In genomic region chr15:24588943-24589342, GRCm38 (mm10) we compare ENCODE assay signal across 9 mouse cellular contexts.
DNase-seq lines count a peak whose midpoint lies in the region; ATAC-seq and TF ChIP-seq lines count a peak whose summit lies in the region.
"Had no signal": no experiment of that assay in that cellular context is flagged by ENCODE, and none has a peak within 500 bp of the region (broad histone marks: within the 10 kb centered on the region; RNA-seq: fewer than 3 reads in every experiment).

No protein-coding gene starts in this region.

- TF ChIP-seq CTCF in lung, embryonic 14.5 days (IDR thresholded peaks at IDR 0.05; ENCODE audit: low read depth), result peak; percentile 68

- DNase-seq in cerebellum, adult 11 months, result peak; percentile 29
- peak; percentile 26 to 35 for DNase-seq in CD8-positive naive resting alpha-beta T cell, adult 2 months (ENCODE audit: low read depth in 2 of 2, low spot score in 2 of 2)
- peak; percentile 3 for DNase-seq in c-Kit-positive CD71-positive TER-119-negative erythroid progenitor cells, embryonic 14.5 days (ENCODE audit: low read depth)
- DNase-seq in kidney, postnatal 36 days, result peak; percentile 12 to 73
- peak; percentile 89 for DNase-seq in lung, embryonic 14.5 days
- DNase-seq in right cerebral cortex, postnatal 14 days, result peak; percentile 46

- H3K4me3 ChIP-seq in forebrain, embryonic 15.5 days, result no peak overlapping the region
- no peak overlapping the region for H3K4me3 ChIP-seq in lung, embryonic 14.5 days (ENCODE audit: low read depth, low read length)
- H3K4me3 ChIP-seq: heart, embryonic 15.5 days had no signal

- no peak overlapping the region for H3K4me2 ChIP-seq in forebrain, embryonic 15.5 days (replicated peaks)
- H3K4me2 ChIP-seq in lung, embryonic 14.5 days, result no peak overlapping the region
- H3K4me2 ChIP-seq: heart, embryonic 15.5 days had no signal

- ATAC-seq in cerebellum, adult (ENCODE audit: insufficient number of reproducible peaks, low FRiP score, low TSS enrichment), result no peak
- peak; percentile 70 for ATAC-seq in forebrain, embryonic 15.5 days (replicated peaks)
- ATAC-seq in lung, embryonic 14.5 days (ENCODE audit: insufficient read depth), result no peak; the same call in 1 of the 2 replicates

- no peaks in the 10 kb centered on the region for H3K9me3 ChIP-seq in forebrain, embryonic 15.5 days
- no peaks in the 10 kb centered on the region for H3K9me3 ChIP-seq in lung, embryonic 14.5 days (ENCODE audit: low read depth, low read length)
- H3K9me3 ChIP-seq: heart, embryonic 15.5 days had no signal

- H3K27me3 ChIP-seq in forebrain, embryonic 15.5 days, result no peaks in the 10 kb centered on the region
- no peaks in the 10 kb centered on the region for H3K27me3 ChIP-seq in lung, embryonic 14.5 days (ENCODE audit: insufficient read depth, low read length)
- H3K27me3 ChIP-seq: heart, embryonic 15.5 days had no signal

- no peaks in the 10 kb centered on the region for H3K36me3 ChIP-seq in forebrain, embryonic 15.5 days
- no peaks in the 10 kb centered on the region for H3K36me3 ChIP-seq in lung, embryonic 14.5 days (ENCODE audit: insufficient read depth)
- H3K36me3 ChIP-seq: heart, embryonic 15.5 days had no signal

- WGBS in forebrain, embryonic 15.5 days, result 26% methylated on average over 4 of the region's 4 CpGs
- 27% methylated on average over 4 of the region's 4 CpGs for WGBS in lung, embryonic 14.5 days

- no peak overlapping the region for H3K27ac ChIP-seq in forebrain, embryonic 15.5 days (replicated peaks)
- H3K27ac ChIP-seq in lung, embryonic 14.5 days (ENCODE audit: low read depth), result no peak overlapping the region
- H3K27ac ChIP-seq: heart, embryonic 15.5 days had no signal

- H3K9ac ChIP-seq in forebrain, embryonic 15.5 days (replicated peaks), result no peak overlapping the region
- no peak overlapping the region for H3K9ac ChIP-seq in lung, embryonic 14.5 days
- H3K9ac ChIP-seq: heart, embryonic 15.5 days had no signal

- no peaks in the 10 kb centered on the region for H3K4me1 ChIP-seq in forebrain, embryonic 15.5 days
- H3K4me1 ChIP-seq in lung, embryonic 14.5 days (ENCODE audit: insufficient read depth), result no peaks in the 10 kb centered on the region
- H3K4me1 ChIP-seq: heart, embryonic 15.5 days had no signal

Comparison
In these comparisons a context has a peak if more than half of its experiments do, and no peak if none do; other contexts are left out.
1. DNase-seq: peak in every context shown above with its lines; median percentile 89 in lung, embryonic 14.5 days; 46 in right cerebral cortex, postnatal 14 days; 42 in kidney, postnatal 36 days; 30 in CD8-positive naive resting alpha-beta T cell, adult 2 months; 29 in cerebellum, adult 11 months; 3 in c-Kit-positive CD71-positive TER-119-negative erythroid progenitor cells, embryonic 14.5 days.